Mouse (Mus musculus): ENCODE measurements at regions not wholly inside any gene's neighbourhood (a gene's known extent, or its start where the extent isn't known, plus 50 kb on each side); places are given as distances from the start of the nearest gene placed in this dataset.

DNA sequence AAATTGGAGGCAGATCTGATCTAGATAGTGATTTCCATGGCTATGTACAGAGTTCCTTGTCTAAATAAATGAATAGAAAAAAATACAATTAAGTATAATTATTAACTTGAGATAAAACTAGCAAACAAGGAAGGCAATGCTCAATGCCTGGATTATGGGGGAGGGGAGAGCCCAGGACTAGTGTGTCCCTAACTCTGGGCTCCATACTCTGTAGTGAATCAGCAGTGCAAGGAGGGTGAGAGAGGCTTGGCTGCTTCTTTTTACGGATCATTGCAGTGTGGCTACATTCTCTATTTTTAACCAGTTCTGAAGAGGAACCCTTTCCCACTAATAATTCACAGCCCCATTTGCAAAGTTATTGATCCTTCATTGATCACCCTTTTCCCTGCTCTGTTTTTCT, 101.3 kb upstream of the Gm5150 start:
- no peak overlapping the region for H3K9ac ChIP-seq (ENCODE audit: control insufficient read depth, low read depth, low read length, poor library complexity, severe bottlenecking)

DNA sequence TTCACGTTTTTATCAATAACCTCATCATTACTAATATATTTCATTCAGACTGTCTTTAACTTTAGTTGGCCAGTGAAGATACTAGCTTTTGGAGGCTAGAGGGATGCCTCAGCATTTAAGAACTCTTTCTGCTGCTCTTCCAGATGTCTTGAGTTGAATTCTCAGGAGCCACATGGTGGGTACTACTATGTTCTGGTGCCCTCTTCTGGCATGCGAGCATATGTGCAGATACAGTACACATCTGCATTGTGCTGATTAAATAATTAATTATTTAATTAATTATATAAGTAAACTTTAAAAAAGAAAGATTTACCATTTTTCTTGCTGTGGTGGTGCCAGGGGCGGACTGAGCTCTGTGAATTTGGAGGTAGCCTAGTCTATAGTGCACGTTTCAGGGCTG, 98.8 kb upstream of the Gm5150 start:
- peak; percentile 17 for DNase-seq (ENCODE audit: low read depth, low spot score)
- Histone ChIP-seq H3K27me3 (ENCODE audit: control insufficient read depth in 1 of 2, insufficient read depth in 2 of 2, low read length in 2 of 2) (no peaks in the 10 kb centered on the region), H3K9me3 (replicated peaks; ENCODE audit: insufficient read depth, low read length) (no peaks in the 10 kb centered on the region), H3K4me1 (ENCODE audit: control insufficient read depth in 1 of 2, insufficient read depth in 2 of 2, low read length in 2 of 2) (no peaks in the 10 kb centered on the region), H3K36me3 (ENCODE audit: control insufficient read depth in 1 of 2, insufficient read depth in 2 of 2, low read length in 2 of 2) (no peaks in the 10 kb centered on the region), H3K4me3 (ENCODE audit: control insufficient read depth in 1 of 2, insufficient read depth in 1 of 2, low read depth in 2 of 2, low read length in 2 of 2) (no peak overlapping the region), H3K9ac (ENCODE audit: control insufficient read depth, low read depth, low read length, poor library complexity, severe bottlenecking) (no peak overlapping the region), H3K79me2 (ENCODE audit: control insufficient read depth, insufficient read depth, low read length, poor library complexity) (no peaks in the 10 kb centered on the region), H3K27ac (ENCODE audit: control insufficient read depth, low read depth, low read length) (no peak overlapping the region)
- TF ChIP-seq CTCF (IDR thresholded peaks at IDR 0.05 in 2 of 3, conservative IDR thresholded peaks at IDR 0.05 in 1 of 3; ENCODE audit: control insufficient read depth in 1 of 3, insufficient read depth in 1 of 3, low read depth in 2 of 3, low read length in 3 of 3, poor library complexity in 1 of 3, severe bottlenecking in 1 of 3): peak in 1 of 3 experiments; percentile 30; a peak in 2 of 6 replicates
- no peak for TF ChIP-seq KAT2A (conservative IDR thresholded peaks at IDR 0.05; ENCODE audit: low read depth, low read length)
- no peak for TF ChIP-seq NRF1 (IDR thresholded peaks at IDR 0.05; ENCODE audit: insufficient read depth, low read depth, low read length, poor library complexity, severe bottlenecking)
- no peak for TF ChIP-seq GATA1 (IDR thresholded peaks at IDR 0.05; ENCODE audit: low read depth, low read length)
- TF ChIP-seq POLR2AphosphoS5 (IDR thresholded peaks at IDR 0.05; ENCODE audit: borderline replicate concordance, low read depth, low read length): no peak
- TF ChIP-seq ETS1 (IDR thresholded peaks at IDR 0.05; ENCODE audit: low read depth, low read length): no peak
- TF ChIP-seq MYB (IDR thresholded peaks at IDR 0.05; ENCODE audit: low read depth, low read length): no peak
- TF ChIP-seq MAX (IDR thresholded peaks at IDR 0.05; ENCODE audit: low read length): no peak
- no peak for TF ChIP-seq E2F4 (IDR thresholded peaks at IDR 0.05; ENCODE audit: borderline replicate concordance, low read depth, low read length)
- no peak for TF ChIP-seq HCFC1 (IDR thresholded peaks at IDR 0.05; ENCODE audit: low read depth, low read length)
- TF ChIP-seq NELFE (IDR thresholded peaks at IDR 0.05; ENCODE audit: low read depth, low read length): no peak
- TF ChIP-seq TCF12 (IDR thresholded peaks at IDR 0.05; ENCODE audit: low read depth, low read length): no peak
- no peak for TF ChIP-seq TAL1 (IDR thresholded peaks at IDR 0.05; ENCODE audit: low read length)
- peak; percentile 20 for TF ChIP-seq RAD21 (IDR thresholded peaks at IDR 0.05; ENCODE audit: low read depth, low read length)
- TF ChIP-seq POLR2AphosphoS2 (IDR thresholded peaks at IDR 0.05; ENCODE audit: low read length): no peak

More for the DNA sequence above, 101.3 kb upstream of the Gm5150 start:
- no peak overlapping the region for H3K4me3 ChIP-seq (ENCODE audit: control insufficient read depth in 1 of 2, insufficient read depth in 1 of 2, low read depth in 2 of 2, low read length in 2 of 2)
- TF ChIP-seq ZNF384 (IDR thresholded peaks at IDR 0.05; ENCODE audit: low read depth, low read length) (no peak), GABPA (IDR thresholded peaks at IDR 0.05; ENCODE audit: low read depth, low read length) (no peak)
- no peak overlapping the region for H3K27ac ChIP-seq (ENCODE audit: control insufficient read depth, low read depth, low read length)
- no peaks in the 10 kb centered on the region for H3K9me3 ChIP-seq (replicated peaks; ENCODE audit: insufficient read depth, low read length)
- H3K79me2 ChIP-seq (ENCODE audit: control insufficient read depth, insufficient read depth, low read length, poor library complexity): no peaks in the 10 kb centered on the region
- no peaks in the 10 kb centered on the region for H3K36me3 ChIP-seq (ENCODE audit: control insufficient read depth in 1 of 2, insufficient read depth in 2 of 2, low read length in 2 of 2)
- DNase-seq (ENCODE audit: low read depth, low spot score): no peak
- no peaks in the 10 kb centered on the region for H3K27me3 ChIP-seq (ENCODE audit: control insufficient read depth in 1 of 2, insufficient read depth in 2 of 2, low read length in 2 of 2)
- no peaks in the 10 kb centered on the region for H3K4me1 ChIP-seq (ENCODE audit: control insufficient read depth in 1 of 2, insufficient read depth in 2 of 2, low read length in 2 of 2)
